Mouse (Mus musculus) liver, adult 2 months (tissue): Measurements from ENCODE around the gene Podn.

ENCODE experiments used
- CTCF ChIP-seq: fragments of 200-500 bp; IDR thresholded peaks from 2 replicates; pipeline ENCODE4 v1.5.1; 2011; ENCODE audit warnings: low read depth, low read length, control low read depth
- POLR2A ChIP-seq: fragments of 200-500 bp; IDR thresholded peaks from 2 replicates; pipeline ENCODE4 v1.6.1; 2011; ENCODE audit warnings: low read length, control low read depth; ENCODE audit not compliant: insufficient read depth; ENCODE audit errors: extremely low read depth

DNA sequence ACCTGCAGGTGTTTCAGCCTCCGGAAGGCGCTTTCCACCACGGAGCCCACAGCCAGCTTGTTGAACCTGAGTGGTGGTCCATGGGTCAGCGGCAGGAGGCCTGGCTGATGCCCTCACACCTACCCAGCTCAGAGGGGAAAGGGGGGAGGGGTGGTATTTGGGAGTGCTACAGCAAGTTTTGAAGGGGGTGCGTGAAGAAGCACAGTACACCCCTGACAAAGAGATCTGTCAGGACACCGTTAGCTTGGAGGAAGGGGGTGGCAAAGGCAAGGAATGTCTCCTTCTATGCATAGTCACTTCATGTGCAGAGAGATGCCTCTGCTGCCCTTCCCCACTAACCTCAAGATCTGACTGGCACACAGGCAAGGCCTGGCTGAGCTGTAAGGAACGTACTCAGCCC is 78.4 kb downstream of the Podn start:
- TF ChIP-seq POLR2A (no peak), CTCF (no peak)
